Mouse (Mus musculus): ENCODE data around the gene Itgb3bp.

The Itgb3bp gene

GRCm38 (mm10) chr4:99724331-99724730 lies 205.3 kb downstream of the Itgb3bp start:
- no peak for DNase-seq (ENCODE audit: low read depth)

GRCm38 (mm10) chr4:99717905-99718304 lies 211.7 kb downstream of the Itgb3bp start:
- DNase-seq (ENCODE audit: low read depth) = no peak

GRCm38 (mm10) chr4:99715783-99716416 lies 213.7 kb downstream of the Itgb3bp start:
- no peak for DNase-seq (ENCODE audit: low read depth)

Measured in induced T-regulatory cell, adult 2 months (primary cell).